Mouse (Mus musculus): ENCODE measurements at regions not wholly inside any gene's neighbourhood (a gene's known extent, or its start where the extent isn't known, plus 50 kb on each side); places are given as distances from the start of the nearest gene placed in this dataset.

DNA sequence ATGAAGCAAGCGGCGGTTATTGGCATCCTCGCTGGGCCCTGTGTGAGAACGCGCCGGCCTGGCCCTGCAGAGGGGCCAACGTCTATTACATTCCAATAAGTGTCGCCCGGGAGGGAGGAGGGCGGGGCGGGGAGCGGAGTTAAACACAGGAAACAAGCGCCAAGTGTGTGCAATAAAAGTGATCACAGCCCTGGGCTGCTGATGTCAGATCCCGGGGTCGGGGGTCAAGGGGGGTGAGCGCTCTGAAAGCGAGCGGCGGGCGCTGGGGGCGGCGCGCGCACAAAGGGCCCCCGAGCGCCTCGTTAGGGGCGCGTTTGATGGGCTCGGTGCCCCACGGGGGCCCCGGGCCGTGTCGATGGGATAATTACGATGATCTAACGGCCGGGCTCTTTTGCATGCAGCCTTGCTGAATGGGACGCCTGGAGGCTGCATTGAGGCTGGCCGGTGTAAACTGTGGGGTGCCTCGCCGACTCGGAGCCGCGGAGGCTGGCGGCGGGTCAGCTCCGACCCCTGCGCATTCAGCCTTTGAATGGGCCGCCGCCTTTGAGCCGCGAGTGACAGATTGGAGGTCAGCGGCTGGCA is 178.9 kb downstream of the Tfap2c start:
- H3K4me3 ChIP-seq (ENCODE audit: low read length) = peak overlapping the region; percentile 42
- under 1% methylated on average over 53 of the region's 53 CpGs for WGBS
- no peak overlapping the region for H3K27ac ChIP-seq (ENCODE audit: low read depth, low read length)
- no peaks in the 10 kb centered on the region for H3K36me3 ChIP-seq (ENCODE audit: control insufficient read depth, insufficient read depth, low read length)
- ATAC-seq (ENCODE audit: low FRiP score, low TSS enrichment) = peak; percentile 57
- H3K9me3 ChIP-seq (ENCODE audit: control insufficient read depth, low read length) = no peaks in the 10 kb centered on the region
- no peak overlapping the region for H3K9ac ChIP-seq (ENCODE audit: low read depth, low read length)
- peaks cover 10% of the 10 kb centered on the region for H3K4me1 ChIP-seq (ENCODE audit: control insufficient read depth, insufficient read depth, low read length)
- H3K27me3 ChIP-seq (ENCODE audit: control insufficient read depth, insufficient read depth, low read length) = peaks cover 72% of the 10 kb centered on the region
- peak overlapping the region; percentile 87 for H3K4me2 ChIP-seq (replicated peaks; ENCODE audit: low read depth, low read length)

DNA sequence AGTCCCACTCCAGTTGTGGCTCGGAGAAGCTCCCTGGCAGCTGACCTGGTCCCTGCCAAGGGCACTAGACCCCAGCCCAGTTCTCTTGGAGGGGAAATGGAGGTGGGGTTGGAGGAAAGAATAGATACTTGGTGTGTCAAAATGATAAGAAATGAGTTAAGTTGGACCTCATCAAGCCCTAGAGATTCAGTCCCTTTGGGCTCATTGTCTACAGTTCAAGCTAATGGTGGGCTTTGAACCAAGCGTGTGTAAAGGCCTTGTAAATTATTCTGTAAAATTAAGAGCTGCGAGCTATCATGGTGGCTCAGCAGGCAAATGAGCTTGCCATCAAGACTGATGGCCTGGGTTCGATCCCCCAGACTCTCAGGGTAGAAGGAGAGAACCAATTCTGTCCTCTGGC is 179.8 kb downstream of the Tfap2c start:
- no peak overlapping the region for H3K4me2 ChIP-seq (replicated peaks; ENCODE audit: low read depth, low read length)
- no peaks in the 10 kb centered on the region for H3K36me3 ChIP-seq (ENCODE audit: control insufficient read depth, insufficient read depth, low read length)
- no peak for ATAC-seq (ENCODE audit: low FRiP score, low TSS enrichment)
- no peaks in the 10 kb centered on the region for H3K9me3 ChIP-seq (ENCODE audit: control insufficient read depth, low read length)
- H3K4me1 ChIP-seq (ENCODE audit: control insufficient read depth, insufficient read depth, low read length) = peaks cover 10% of the 10 kb centered on the region
- 0 out of 2 replicates have a peak overlapping the region, but pooled peaks have one; percentile 42 for H3K4me3 ChIP-seq (ENCODE audit: low read length)
- no peak overlapping the region for H3K9ac ChIP-seq (ENCODE audit: low read depth, low read length)
- no peak overlapping the region for H3K27ac ChIP-seq (ENCODE audit: low read depth, low read length)
- peaks cover 80% of the 10 kb centered on the region for H3K27me3 ChIP-seq (ENCODE audit: control insufficient read depth, insufficient read depth, low read length)
- 38% methylated on average over 4 of the region's 4 CpGs for WGBS

DNA sequence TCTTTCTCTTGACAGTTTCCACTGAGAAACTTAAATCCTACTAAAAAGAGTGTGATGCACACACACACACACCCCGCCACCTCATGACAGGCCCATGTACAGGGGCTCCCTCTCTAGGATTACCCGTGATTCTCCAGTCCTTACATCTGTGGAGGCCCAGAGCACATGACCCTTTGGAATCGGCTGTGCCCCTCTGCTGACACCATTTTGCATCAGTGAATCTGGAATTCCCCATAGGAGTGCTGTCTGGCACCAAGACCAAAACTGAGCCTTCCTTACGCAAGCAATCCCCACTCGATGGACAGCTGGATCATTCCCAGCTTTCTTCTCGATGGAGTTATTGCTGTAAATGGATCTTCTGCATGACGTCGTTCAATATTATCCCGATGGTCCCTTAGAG is 180.3 kb downstream of the Tfap2c start:
- WGBS = 64% methylated on average over 9 of the region's 9 CpGs
- H3K9ac ChIP-seq (ENCODE audit: low read depth, low read length) = no peak overlapping the region
- no peaks in the 10 kb centered on the region for H3K9me3 ChIP-seq (ENCODE audit: control insufficient read depth, low read length)
- no peak overlapping the region for H3K27ac ChIP-seq (ENCODE audit: low read depth, low read length)
- peaks cover 86% of the 10 kb centered on the region for H3K27me3 ChIP-seq (ENCODE audit: control insufficient read depth, insufficient read depth, low read length)
- H3K4me2 ChIP-seq (replicated peaks; ENCODE audit: low read depth, low read length) = no peak overlapping the region
- H3K36me3 ChIP-seq (ENCODE audit: control insufficient read depth, insufficient read depth, low read length) = no peaks in the 10 kb centered on the region
- no peak overlapping the region for H3K4me3 ChIP-seq (ENCODE audit: low read length)
- peaks cover 10% of the 10 kb centered on the region for H3K4me1 ChIP-seq (ENCODE audit: control insufficient read depth, insufficient read depth, low read length)
- ATAC-seq (ENCODE audit: low FRiP score, low TSS enrichment) = no peak

DNA sequence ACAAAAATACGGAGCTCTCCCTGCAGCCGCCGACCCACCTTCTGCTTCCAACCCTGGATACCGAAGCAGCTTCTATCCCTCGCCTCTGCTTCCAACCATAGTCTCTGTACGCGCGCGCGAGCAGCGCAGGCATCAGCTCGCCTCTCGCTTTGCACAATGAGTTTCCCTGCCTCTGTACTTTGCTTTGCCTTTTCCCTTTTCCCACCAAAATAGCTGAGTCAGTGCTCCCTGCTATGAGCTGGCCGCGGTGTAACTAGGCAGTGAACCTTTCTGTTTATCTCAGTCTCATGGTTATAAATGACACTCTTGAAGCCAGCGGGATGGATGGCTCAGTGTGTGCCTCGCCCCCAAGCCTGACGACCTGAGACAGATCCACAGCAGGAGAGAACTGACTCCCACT is 182.0 kb downstream of the Tfap2c start:
- 2% methylated on average over 18 of the region's 18 CpGs for WGBS
- Histone ChIP-seq H3K9ac (ENCODE audit: low read depth, low read length) (no peak overlapping the region), H3K36me3 (ENCODE audit: control insufficient read depth, insufficient read depth, low read length) (no peaks in the 10 kb centered on the region), H3K9me3 (ENCODE audit: control insufficient read depth, low read length) (no peaks in the 10 kb centered on the region), H3K4me2 (replicated peaks; ENCODE audit: low read depth, low read length) (no peak overlapping the region), H3K27me3 (ENCODE audit: control insufficient read depth, insufficient read depth, low read length) (peaks cover 97% of the 10 kb centered on the region), H3K27ac (ENCODE audit: low read depth, low read length) (no peak overlapping the region), H3K4me3 (ENCODE audit: low read length) (0 out of 2 replicates have a peak overlapping the region, but pooled peaks have one; percentile 4), H3K4me1 (ENCODE audit: control insufficient read depth, insufficient read depth, low read length) (peaks cover 10% of the 10 kb centered on the region)
- ATAC-seq (ENCODE audit: low FRiP score, low TSS enrichment) = peak; percentile 24; the same call in 1 of the 2 replicates

DNA sequence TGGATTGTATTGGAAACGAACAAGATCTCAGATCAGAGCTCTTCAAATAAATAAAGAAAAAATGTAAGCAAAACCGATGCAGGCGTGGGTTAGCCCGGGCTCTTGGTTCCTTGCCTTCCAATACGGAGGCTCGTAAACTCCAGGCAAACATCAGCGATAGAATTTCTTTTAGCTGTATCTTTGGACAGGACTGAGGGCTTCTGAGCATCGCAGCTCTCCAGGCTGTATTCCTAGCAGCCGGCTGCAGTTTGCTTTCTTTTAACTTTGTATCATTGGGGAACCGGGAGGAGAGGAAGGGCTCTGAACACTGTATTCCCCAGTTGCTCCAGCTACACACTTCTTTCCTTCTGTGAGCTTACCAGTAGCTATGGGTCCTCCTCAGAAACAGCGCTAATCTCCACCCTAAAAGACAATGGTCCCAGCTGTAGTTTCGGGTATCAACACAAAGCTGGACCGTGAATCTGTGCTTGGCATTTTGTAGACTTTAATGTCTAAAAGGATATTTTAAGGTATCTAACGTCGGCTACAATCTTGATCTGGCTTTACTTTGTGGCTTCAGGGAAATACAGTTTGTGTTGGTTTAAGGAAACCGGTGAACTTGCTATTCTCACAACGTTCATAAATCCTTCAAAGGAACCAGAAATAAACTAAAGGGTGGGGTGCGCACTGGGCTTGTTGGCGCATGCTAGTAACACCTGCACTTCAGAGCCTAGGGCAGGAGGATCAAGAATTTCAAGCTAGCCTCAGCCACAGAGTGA is 183.2 kb downstream of the Tfap2c start:
- no peaks in the 10 kb centered on the region for H3K36me3 ChIP-seq (ENCODE audit: control insufficient read depth, insufficient read depth, low read length)
- ATAC-seq (ENCODE audit: low FRiP score, low TSS enrichment) = no peak
- 5% methylated on average over 19 of the region's 19 CpGs for WGBS
- no peaks in the 10 kb centered on the region for H3K9me3 ChIP-seq (ENCODE audit: control insufficient read depth, low read length)
- H3K27me3 ChIP-seq (ENCODE audit: control insufficient read depth, insufficient read depth, low read length) = peaks cover 84% of the 10 kb centered on the region
- H3K4me2 ChIP-seq (replicated peaks; ENCODE audit: low read depth, low read length) = no peak overlapping the region
- no peak overlapping the region for H3K9ac ChIP-seq (ENCODE audit: low read depth, low read length)
- peaks cover 7% of the 10 kb centered on the region for H3K4me1 ChIP-seq (ENCODE audit: control insufficient read depth, insufficient read depth, low read length)
- no peak overlapping the region for H3K4me3 ChIP-seq (ENCODE audit: low read length)
- no peak overlapping the region for H3K27ac ChIP-seq (ENCODE audit: low read depth, low read length)

DNA sequence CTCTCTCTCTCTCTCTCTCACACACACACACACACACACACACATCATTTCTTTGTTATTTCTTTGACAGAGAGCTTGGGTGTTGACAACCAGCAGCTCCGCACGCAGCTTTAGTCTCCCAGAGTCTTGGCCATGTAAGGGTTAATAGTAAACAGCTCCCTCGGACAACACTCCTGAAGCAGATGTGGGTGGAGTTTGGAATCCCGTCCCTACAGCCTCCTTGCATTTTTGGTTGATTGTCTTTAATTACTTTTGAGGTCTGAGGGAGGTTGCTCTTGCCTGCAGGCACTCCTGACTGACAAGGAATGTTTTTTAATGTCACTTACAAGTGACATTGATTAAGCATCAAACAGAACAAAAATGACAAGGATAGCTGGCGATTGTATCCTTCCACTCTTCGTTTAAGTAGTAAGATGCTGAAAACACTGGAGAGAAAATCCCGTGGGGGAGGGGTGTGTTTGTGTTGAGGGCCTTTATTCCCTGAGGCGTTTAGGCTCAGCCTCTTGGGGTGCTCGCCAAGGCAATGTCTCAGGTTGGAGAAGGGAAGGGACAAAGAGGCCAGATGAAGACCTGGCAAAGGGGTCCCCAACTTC is 184.1 kb downstream of the Tfap2c start:
- no peak for ATAC-seq (ENCODE audit: low FRiP score, low TSS enrichment)
- peaks cover 3% of the 10 kb centered on the region for H3K4me1 ChIP-seq (ENCODE audit: control insufficient read depth, insufficient read depth, low read length)

DNA sequence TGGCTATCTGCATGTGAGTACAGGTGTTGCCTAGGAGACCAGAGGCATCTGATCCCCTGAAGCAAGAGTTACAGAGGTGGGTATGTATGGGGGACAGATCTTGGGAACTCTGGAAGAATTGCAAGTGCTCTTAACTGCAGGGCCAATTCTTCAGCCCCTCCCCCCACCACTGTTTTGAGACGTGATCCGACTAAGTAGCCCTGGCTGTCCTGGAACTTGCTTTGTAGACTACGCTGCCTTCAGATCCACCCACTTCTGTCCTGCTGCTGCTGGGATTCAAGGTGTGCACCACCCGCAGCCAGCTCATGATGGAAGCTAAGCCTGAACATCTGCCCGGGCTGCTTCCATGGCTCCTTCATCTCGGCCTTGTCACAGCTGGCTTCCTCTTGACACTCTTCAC is 186.2 kb downstream of the Tfap2c start:
- no peak overlapping the region for H3K4me3 ChIP-seq (ENCODE audit: low read length)
- H3K9me3 ChIP-seq (ENCODE audit: control insufficient read depth, low read length) = no peaks in the 10 kb centered on the region
- WGBS = 9% methylated on average over 6 of the region's 6 CpGs
- no peak overlapping the region for H3K9ac ChIP-seq (ENCODE audit: low read depth, low read length)
- no peak overlapping the region for H3K4me2 ChIP-seq (replicated peaks; ENCODE audit: low read depth, low read length)
- H3K4me1 ChIP-seq (ENCODE audit: control insufficient read depth, insufficient read depth, low read length) = peaks cover 7% of the 10 kb centered on the region; the same call in 1 of the 2 replicates
- no peaks in the 10 kb centered on the region for H3K36me3 ChIP-seq (ENCODE audit: control insufficient read depth, insufficient read depth, low read length)
- H3K27ac ChIP-seq (ENCODE audit: low read depth, low read length) = no peak overlapping the region
- no peak for ATAC-seq (ENCODE audit: low FRiP score, low TSS enrichment)
- peaks cover 72% of the 10 kb centered on the region for H3K27me3 ChIP-seq (ENCODE audit: control insufficient read depth, insufficient read depth, low read length)

More for the DNA sequence above, 184.1 kb downstream of the Tfap2c start:
- Histone ChIP-seq H3K27me3 (ENCODE audit: control insufficient read depth, insufficient read depth, low read length) (peaks cover 82% of the 10 kb centered on the region), H3K36me3 (ENCODE audit: control insufficient read depth, insufficient read depth, low read length) (no peaks in the 10 kb centered on the region), H3K27ac (ENCODE audit: low read depth, low read length) (no peak overlapping the region), H3K4me2 (replicated peaks; ENCODE audit: low read depth, low read length) (no peak overlapping the region), H3K9ac (ENCODE audit: low read depth, low read length) (no peak overlapping the region), H3K9me3 (ENCODE audit: control insufficient read depth, low read length) (no peaks in the 10 kb centered on the region), H3K4me3 (ENCODE audit: low read length) (no peak overlapping the region)
- WGBS = 5% methylated on average over 9 of the region's 9 CpGs

DNA sequence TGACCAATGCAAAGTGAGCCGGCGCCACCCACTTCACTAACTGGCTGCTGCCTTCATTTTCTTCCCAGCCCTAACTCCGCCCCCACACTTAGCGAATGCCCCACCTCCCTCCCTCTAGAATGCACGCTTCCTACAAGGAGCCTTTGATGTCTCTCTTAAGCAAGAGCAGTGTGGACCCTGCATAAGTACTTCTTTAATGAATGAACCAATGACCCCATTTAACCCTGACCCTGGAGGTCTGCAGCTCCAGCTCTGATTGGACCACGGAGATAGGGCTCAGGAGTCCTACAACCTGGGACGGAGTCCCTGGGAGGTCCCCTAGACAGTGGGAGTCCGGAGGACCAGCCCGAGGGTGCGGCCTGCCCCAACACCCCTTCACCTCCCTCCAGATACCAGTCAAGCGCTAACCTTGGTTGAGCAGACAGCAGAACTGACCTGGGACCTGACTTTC is 189.7 kb downstream of the Tfap2c start:
- H3K4me3 ChIP-seq (ENCODE audit: low read length) = no peak overlapping the region
- peaks cover 40% of the 10 kb centered on the region for H3K27me3 ChIP-seq (ENCODE audit: control insufficient read depth, insufficient read depth, low read length)

DNA sequence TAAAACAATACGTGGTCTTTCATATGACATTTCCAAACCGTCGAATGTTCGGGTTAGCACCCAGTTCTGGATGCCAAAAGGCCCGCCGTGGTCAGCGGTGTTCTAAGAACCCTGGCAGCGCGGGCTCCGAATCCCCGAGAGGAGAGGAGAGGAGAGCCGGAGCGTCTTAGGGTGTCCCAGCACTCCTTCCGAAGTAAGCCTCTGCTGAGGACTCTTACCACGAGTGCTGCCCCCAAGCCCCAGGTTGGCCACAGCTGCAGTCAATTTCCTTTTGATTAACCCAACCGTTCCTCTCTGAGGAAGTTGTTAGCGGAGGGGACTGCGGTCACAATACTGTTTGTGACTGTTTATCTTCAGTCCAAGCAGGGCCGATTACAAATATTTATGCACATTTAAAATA is 190.1 kb downstream of the Tfap2c start:
- Histone ChIP-seq H3K9ac (ENCODE audit: low read depth, low read length) (no peak overlapping the region), H3K27ac (ENCODE audit: low read depth, low read length) (no peak overlapping the region), H3K27me3 (ENCODE audit: control insufficient read depth, insufficient read depth, low read length) (peaks cover 35% of the 10 kb centered on the region), H3K4me3 (ENCODE audit: low read length) (no peak overlapping the region), H3K9me3 (ENCODE audit: control insufficient read depth, low read length) (no peaks in the 10 kb centered on the region), H3K36me3 (ENCODE audit: control insufficient read depth, insufficient read depth, low read length) (no peaks in the 10 kb centered on the region), H3K4me1 (ENCODE audit: control insufficient read depth, insufficient read depth, low read length) (peaks cover 7% of the 10 kb centered on the region; the same call in 1 of the 2 replicates), H3K4me2 (replicated peaks; ENCODE audit: low read depth, low read length) (peak overlapping the region; percentile 10; the same call in 1 of the 2 replicates)
- 7% methylated on average over 19 of the region's 19 CpGs for WGBS
- no peak for ATAC-seq (ENCODE audit: low FRiP score, low TSS enrichment)

More for the DNA sequence above, 189.7 kb downstream of the Tfap2c start:
- WGBS = under 1% methylated on average over 11 of the region's 11 CpGs
- Histone ChIP-seq H3K4me2 (replicated peaks; ENCODE audit: low read depth, low read length) (peak overlapping the region; percentile 10; the same call in 1 of the 2 replicates), H3K36me3 (ENCODE audit: control insufficient read depth, insufficient read depth, low read length) (no peaks in the 10 kb centered on the region), H3K9ac (ENCODE audit: low read depth, low read length) (no peak overlapping the region), H3K9me3 (ENCODE audit: control insufficient read depth, low read length) (no peaks in the 10 kb centered on the region), H3K27ac (ENCODE audit: low read depth, low read length) (no peak overlapping the region), H3K4me1 (ENCODE audit: control insufficient read depth, insufficient read depth, low read length) (peaks cover 7% of the 10 kb centered on the region; the same call in 1 of the 2 replicates)
- peak; percentile 60 for ATAC-seq (ENCODE audit: low FRiP score, low TSS enrichment)
